Mouse (Mus musculus) kidney, postnatal 0 days (tissue): Measurements from ENCODE around the gene Ppfibp1. TPM values are rescaled to one million over a fixed set of nuclear protein-coding genes. Genes with fewer than 3 reads are reported as not detected.

Source experiments
- ATAC-seq: fragments of 200-750 bp; cut with Nextera tagmentation; replicated peaks from 2 replicates; pipeline ENCODE4 v1.8.0; 2017; ENCODE audit warnings: low read depth, moderate number of reproducible peaks, moderate TSS enrichment, moderate library complexity; ENCODE audit not compliant: low FRiP score
- DNase-seq: peaks from one replicate; pipeline ENCODE4 v3.0.0-alpha.2; 2016; ENCODE audit warnings: low spot score
- H3K27ac ChIP-seq: fragments of 300-500 bp; sonication (generic); 2 replicates; pipeline ENCODE4 v1.5.1; 2014; ENCODE audit warnings: mild to moderate bottlenecking
- H3K27me3 ChIP-seq: fragments of 300-500 bp; sonication (generic); 2 replicates; pipeline ENCODE4 v1.6.1; 2014; ENCODE audit warnings: low read length, mixed read lengths; ENCODE audit not compliant: insufficient read depth
- H3K36me3 ChIP-seq: fragments of 300-500 bp; sonication (generic); 2 replicates; pipeline ENCODE4 v1.6.1; 2014; ENCODE audit warnings: low read length, mixed read lengths; ENCODE audit not compliant: insufficient read depth
- H3K4me1 ChIP-seq: fragments of 300-500 bp; sonication (generic); replicated peaks from 2 replicates; pipeline ENCODE4 v1.6.1; 2014; ENCODE audit warnings: antibody characterized with exemption, low read length, mixed read lengths; ENCODE audit not compliant: insufficient read depth
- H3K4me2 ChIP-seq: fragments of 300-500 bp; sonication (generic); 2 replicates; pipeline ENCODE4 v1.6.1; 2014; ENCODE audit warnings: mild to moderate bottlenecking, low read length, moderate library complexity, mixed read lengths
- H3K4me3 ChIP-seq: fragments of 300-500 bp; sonication (generic); replicated peaks from 2 replicates; pipeline ENCODE4 v1.5.1; 2014; ENCODE audit warnings: low read depth, low read length
- H3K9ac ChIP-seq: fragments of 300-500 bp; sonication (generic); 2 replicates; pipeline ENCODE4 v1.6.1; 2014; ENCODE audit warnings: low read depth, low read length
- H3K9me3 ChIP-seq: fragments of 300-500 bp; sonication (generic); replicated peaks from 2 replicates; pipeline ENCODE4 v1.6.1; 2016; ENCODE audit warnings: low read length, inconsistent platforms, mixed read lengths
- CTCF ChIP-seq: IDR thresholded peaks from 2 replicates; pipeline ENCODE4 v1.5.1; 2016; ENCODE audit warnings: antibody characterized with exemption, low read depth, mild to moderate bottlenecking, moderate library complexity
- WGBS: fragments of 180-500 bp; shearing (Covaris S2); extraction: QIAGEN DNeasy Blood & Tissue Kit; methylation state at CpG from one replicate; pipeline ENCODE4 v1.1.7; 2014; 5-methylcytosine and 5-hydroxymethylcytosine counted together
- polyA plus RNA-seq: library from polyadenylated mRNA; unstranded; fragments of >200 nt; fragmentation: Nextera tagmentation; extraction: Ambion mirVana; gene quantifications from 2 replicates; pipeline ENCODE4 v1.2.1, GENCODE M21; 2015

Gene Ppfibp1
- polyA plus RNA-seq, 1 experiment from 2014 or later = 55.9 TPM

DNA sequence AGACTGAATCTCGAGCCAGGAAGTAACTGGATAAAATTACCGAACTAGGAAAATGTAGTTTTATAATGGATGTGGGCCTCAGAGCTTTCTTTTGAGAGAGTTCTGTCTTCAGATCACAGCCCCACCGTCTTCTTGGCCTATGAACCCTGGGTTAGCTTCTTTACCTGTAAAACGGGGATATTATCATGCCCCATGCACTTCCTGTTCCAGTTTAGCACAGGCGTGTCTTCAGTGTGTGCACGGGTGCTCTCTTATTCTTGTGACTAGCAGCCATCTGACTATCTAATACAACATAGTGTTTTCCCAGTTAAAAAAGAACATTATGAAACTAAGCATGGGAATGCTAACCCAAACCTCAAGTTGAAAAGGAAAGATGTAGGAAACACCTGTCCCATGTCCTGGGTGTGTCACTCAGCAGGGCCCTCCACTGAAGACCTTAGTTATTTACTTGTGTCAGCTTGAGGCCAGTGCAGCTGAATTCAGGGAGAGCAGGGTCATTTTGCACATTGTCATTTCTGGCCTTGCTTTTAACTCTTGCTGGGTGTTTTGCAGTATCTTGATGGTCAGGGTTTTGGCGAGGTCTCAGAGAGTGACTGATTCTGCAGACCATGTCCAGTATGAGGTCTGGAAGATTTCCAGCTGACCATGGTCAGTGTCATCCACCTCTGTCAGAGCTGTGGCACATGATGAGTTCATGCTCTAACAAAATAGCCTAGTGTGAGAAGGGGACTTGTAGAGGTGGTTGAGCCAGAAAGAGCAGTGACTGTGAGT lies 53.4 kb downstream of the Ppfibp1 start:
- Histone ChIP-seq H3K27ac (no peak overlapping the region), H3K4me3 (no peak overlapping the region), H3K9me3 (no peaks in the 10 kb centered on the region), H3K9ac (no peak overlapping the region), H3K27me3 (no peaks in the 10 kb centered on the region), H3K4me2 (no peak overlapping the region), H3K36me3 (peaks cover 4% of the 10 kb centered on the region; the same call in 1 of the 2 replicates), H3K4me1 (peaks cover 24% of the 10 kb centered on the region)
- WGBS = 66% methylated on average over 7 of the region's 7 CpGs
- no peak for TF ChIP-seq CTCF
- ATAC-seq (no peak), DNase-seq (no peak)

DNA sequence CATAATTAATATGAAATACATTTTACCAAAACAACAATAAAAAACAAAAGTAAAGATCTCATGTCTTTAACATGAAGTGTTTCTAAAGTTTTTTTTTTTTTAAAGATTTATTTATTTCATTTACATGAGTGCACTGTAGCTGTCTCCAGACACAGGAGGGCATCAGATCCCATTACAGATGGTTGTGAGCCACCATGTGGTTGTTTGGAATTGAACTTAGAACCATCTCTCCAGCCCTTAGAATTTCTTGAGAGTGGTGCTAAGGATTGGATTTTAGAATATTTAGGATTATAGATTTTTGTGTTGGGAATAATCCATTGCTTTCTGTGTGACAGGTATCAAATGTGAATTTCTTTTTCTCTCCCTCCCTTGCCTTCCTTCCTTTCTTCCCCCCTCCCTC lies 55.7 kb downstream of the Ppfibp1 start:
- H3K36me3 ChIP-seq = peaks cover 4% of the 10 kb centered on the region; the same call in 1 of the 2 replicates
- DNase-seq (no peak), ATAC-seq (no peak)
- H3K4me3 ChIP-seq = no peak overlapping the region
- peak; percentile 31 for TF ChIP-seq CTCF
- no peak overlapping the region for H3K27ac ChIP-seq
- H3K4me2 ChIP-seq = no peak overlapping the region
- H3K9ac ChIP-seq = no peak overlapping the region
- H3K27me3 ChIP-seq = no peaks in the 10 kb centered on the region
- peaks cover 39% of the 10 kb centered on the region for H3K4me1 ChIP-seq
- H3K9me3 ChIP-seq = no peaks in the 10 kb centered on the region

DNA sequence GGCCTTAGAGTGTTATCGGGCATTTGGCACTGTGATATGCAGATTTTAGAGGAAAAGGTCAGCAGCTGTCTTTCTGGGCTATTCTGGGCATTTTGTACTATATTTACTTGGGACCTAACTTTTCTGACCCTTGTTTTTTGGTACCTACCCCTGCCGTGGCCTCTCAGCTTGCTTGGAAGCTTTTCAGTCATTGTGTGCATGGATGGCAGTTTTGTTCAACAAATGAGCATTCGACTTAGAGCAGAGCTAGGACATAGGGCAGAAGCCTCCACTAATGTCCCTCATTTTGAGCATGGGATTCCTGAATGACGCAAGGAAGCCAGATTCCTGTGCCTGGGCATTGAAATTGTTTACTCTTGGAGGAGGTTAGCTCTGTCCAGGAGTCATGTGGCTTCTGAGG lies 56.5 kb downstream of the Ppfibp1 start:
- H3K27ac ChIP-seq = peak overlapping the region; percentile 89; the same call in 1 of the 2 replicates
- H3K36me3 ChIP-seq = peaks cover 4% of the 10 kb centered on the region; the same call in 1 of the 2 replicates
- no peaks in the 10 kb centered on the region for H3K9me3 ChIP-seq
- no peak overlapping the region for H3K4me3 ChIP-seq
- peaks cover 39% of the 10 kb centered on the region for H3K4me1 ChIP-seq
- H3K4me2 ChIP-seq = no peak overlapping the region
- no peaks in the 10 kb centered on the region for H3K27me3 ChIP-seq
- no peak overlapping the region for H3K9ac ChIP-seq
- no peak for ATAC-seq
- TF ChIP-seq CTCF = no peak
- WGBS = 62% methylated on average over 4 of the region's 4 CpGs
- DNase-seq = no peak

DNA sequence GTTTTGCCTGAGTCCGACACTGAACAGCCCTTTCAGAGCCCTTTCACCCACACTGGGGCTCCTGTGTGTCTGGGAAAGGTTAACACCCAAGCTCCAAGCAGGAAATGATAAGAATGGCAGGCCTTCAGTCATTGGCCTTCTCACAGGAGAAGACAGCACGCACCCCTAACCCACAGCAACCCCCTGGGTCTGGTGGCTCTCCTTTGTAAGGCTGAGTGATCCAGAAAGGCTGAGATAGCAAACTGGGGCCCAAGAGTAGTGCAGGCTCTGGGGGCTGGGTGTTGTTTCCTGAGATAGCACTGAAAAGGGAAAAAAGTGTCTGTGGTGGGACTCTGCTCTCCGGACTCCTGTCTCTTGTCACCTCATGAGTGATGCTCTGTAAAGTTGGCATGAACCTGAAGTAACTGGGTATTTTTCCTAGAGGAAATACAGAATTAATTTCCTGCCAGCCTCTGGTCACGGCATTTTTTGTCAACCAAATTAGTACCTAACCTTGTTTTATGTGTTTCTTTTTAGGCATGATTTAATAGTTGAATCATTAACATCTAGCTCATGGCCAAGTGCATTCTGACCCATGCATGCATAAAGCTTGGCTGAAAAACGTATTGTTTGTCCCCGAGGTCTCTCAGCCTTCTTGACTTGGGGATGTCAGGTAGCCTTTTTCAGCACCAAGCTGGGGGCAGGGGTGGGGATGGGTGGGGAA lies 58.2 kb downstream of the Ppfibp1 start:
- 28% methylated on average over 6 of the region's 6 CpGs for WGBS
- ATAC-seq = peak; percentile 53
- DNase-seq = no peak

DNA sequence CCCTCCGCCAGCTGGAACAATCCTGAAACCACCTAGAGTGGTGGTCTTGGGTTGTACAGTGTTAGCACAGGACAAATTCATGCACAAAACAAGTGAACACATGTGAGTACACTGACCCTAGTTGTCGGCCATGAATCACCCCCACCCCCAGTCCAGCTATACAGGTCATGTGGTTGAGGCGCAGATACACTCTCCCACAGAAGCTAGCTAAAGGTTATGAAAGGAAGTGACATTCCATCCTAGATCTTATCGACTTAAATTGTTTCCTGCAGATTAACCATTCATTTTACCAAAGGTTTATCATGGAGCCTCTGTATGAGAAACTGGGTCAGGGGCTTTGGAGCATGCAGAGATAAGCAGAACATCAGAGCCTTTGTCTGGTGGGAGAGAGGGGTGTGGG lies 58.9 kb downstream of the Ppfibp1 start:
- Histone ChIP-seq H3K4me1 (peaks cover 41% of the 10 kb centered on the region), H3K9me3 (no peaks in the 10 kb centered on the region), H3K27ac (peak overlapping the region; percentile 89), H3K4me3 (no peak overlapping the region), H3K4me2 (no peak overlapping the region), H3K36me3 (no peaks in the 10 kb centered on the region), H3K27me3 (no peaks in the 10 kb centered on the region), H3K9ac (no peak overlapping the region)
- 33% methylated on average over 4 of the region's 4 CpGs for WGBS
- ATAC-seq (peak; percentile 82), DNase-seq (no peak)
- TF ChIP-seq CTCF = no peak

More for the DNA sequence above, 58.2 kb downstream of the Ppfibp1 start:
- Histone ChIP-seq H3K27ac (peak overlapping the region; percentile 89), H3K36me3 (peaks cover 3% of the 10 kb centered on the region; the same call in 1 of the 2 replicates), H3K4me3 (no peak overlapping the region), H3K4me1 (peaks cover 42% of the 10 kb centered on the region), H3K4me2 (no peak overlapping the region), H3K27me3 (no peaks in the 10 kb centered on the region), H3K9ac (no peak overlapping the region), H3K9me3 (no peaks in the 10 kb centered on the region)
- TF ChIP-seq CTCF = no peak

DNA sequence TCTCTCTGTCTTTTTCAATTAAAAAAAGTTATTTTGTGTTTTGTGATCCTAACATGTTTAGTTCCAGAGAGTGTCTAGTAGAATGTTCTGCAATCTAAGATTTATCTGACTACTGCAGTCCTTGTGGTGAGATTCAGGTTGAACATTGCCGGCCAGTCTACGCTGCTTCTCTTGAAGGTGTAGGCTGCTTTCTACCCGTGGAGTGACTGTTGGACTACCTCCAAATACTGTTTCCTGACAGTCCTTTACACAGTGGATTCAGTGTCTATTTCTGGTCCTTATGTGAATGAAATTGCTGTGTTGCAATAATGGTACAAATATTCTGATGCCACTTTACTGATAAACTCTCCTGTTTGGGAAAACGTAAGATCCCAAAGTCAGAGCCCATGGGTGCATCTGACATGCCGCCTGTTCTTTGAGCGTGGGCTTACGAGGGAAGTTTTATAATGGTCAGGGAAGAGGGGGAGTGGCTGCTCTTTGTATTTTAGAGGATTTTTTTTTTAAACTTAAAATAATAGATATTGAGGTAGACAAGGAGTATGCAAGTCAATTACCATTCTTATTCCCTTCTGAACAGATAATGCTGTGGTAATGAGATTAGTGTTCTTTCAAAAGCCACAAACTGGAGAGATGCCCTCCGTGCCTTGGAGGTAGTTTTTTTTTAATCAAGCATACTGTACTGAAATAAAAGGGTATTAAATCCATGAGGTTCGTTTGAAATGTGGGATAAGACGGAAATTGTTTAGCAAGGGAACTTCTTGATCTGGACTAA lies 61.6 kb downstream of the Ppfibp1 start:
- DNase-seq (no peak), ATAC-seq (no peak)
- H3K4me3 ChIP-seq = no peak overlapping the region
- no peak overlapping the region for H3K4me2 ChIP-seq
- H3K36me3 ChIP-seq = no peaks in the 10 kb centered on the region
- 45% methylated on average over 10 of the region's 10 CpGs for WGBS
- TF ChIP-seq CTCF = no peak
- H3K27me3 ChIP-seq = no peaks in the 10 kb centered on the region
- H3K4me1 ChIP-seq = peaks cover 36% of the 10 kb centered on the region
- H3K27ac ChIP-seq = no peak overlapping the region
- H3K9ac ChIP-seq = no peak overlapping the region
- H3K9me3 ChIP-seq = no peaks in the 10 kb centered on the region
